Mouse (Mus musculus) lung, embryonic 15.5 days (tissue): ENCODE measurements around the gene Gm49358. TPM values are rescaled to one million over a fixed set of nuclear protein-coding genes. Genes with fewer than 3 reads are reported as not detected.

Experiments used
- ATAC-seq: fragments of 200-750 bp; cut with Nextera tagmentation; 2 replicates; pipeline ENCODE4 v1.8.0; 2017; ENCODE audit warnings: moderate number of reproducible peaks, borderline replicate concordance; ENCODE audit not compliant: low FRiP score, low TSS enrichment; ENCODE audit errors: extremely low read depth
- H3K27ac ChIP-seq: fragments of 300-500 bp; sonication (generic); 2 replicates; pipeline ENCODE4 v1.5.1; 2015; ENCODE audit warnings: moderate library complexity, mild to moderate bottlenecking, inconsistent platforms
- H3K27me3 ChIP-seq: fragments of 300-500 bp; sonication (generic); 2 replicates; pipeline ENCODE4 v1.6.1; 2015; ENCODE audit warnings: inconsistent platforms
- H3K36me3 ChIP-seq: fragments of 300-500 bp; sonication (generic); 2 replicates; pipeline ENCODE4 v1.6.1; 2015; ENCODE audit warnings: inconsistent platforms
- H3K4me1 ChIP-seq: fragments of 300-500 bp; sonication (generic); 2 replicates; pipeline ENCODE4 v1.6.1; 2015; ENCODE audit warnings: inconsistent platforms
- H3K4me2 ChIP-seq: fragments of 300-500 bp; sonication (generic); 2 replicates; pipeline ENCODE4 v1.6.1; 2015; ENCODE audit warnings: inconsistent platforms, mild to moderate bottlenecking, moderate library complexity
- H3K4me3 ChIP-seq: fragments of 300-500 bp; sonication (generic); 2 replicates; pipeline ENCODE4 v1.5.1; 2015; ENCODE audit warnings: mild to moderate bottlenecking, inconsistent platforms
- H3K9ac ChIP-seq: fragments of 300-500 bp; sonication (generic); 2 replicates; pipeline ENCODE4 v1.6.1; 2015; ENCODE audit warnings: inconsistent platforms
- H3K9me3 ChIP-seq: fragments of 300-500 bp; sonication (generic); 2 replicates; pipeline ENCODE4 v1.6.1; 2016; ENCODE audit warnings: inconsistent platforms
- WGBS: fragments of 180-500 bp; shearing (Covaris S2); methylation state at CpG from one replicate; pipeline ENCODE4 v1.1.7; 2015; 5-methylcytosine and 5-hydroxymethylcytosine counted together
- polyA plus RNA-seq: library from polyadenylated mRNA; unstranded; fragments of >200 nt; fragmentation: Nextera tagmentation; extraction: Ambion mirVana; gene quantifications from 2 replicates; pipeline ENCODE4 v1.2.1, GENCODE M21; 2015

The Gm49358 gene
- polyA plus RNA-seq, 1 experiment from 2014 or later, result not detected

DNA sequence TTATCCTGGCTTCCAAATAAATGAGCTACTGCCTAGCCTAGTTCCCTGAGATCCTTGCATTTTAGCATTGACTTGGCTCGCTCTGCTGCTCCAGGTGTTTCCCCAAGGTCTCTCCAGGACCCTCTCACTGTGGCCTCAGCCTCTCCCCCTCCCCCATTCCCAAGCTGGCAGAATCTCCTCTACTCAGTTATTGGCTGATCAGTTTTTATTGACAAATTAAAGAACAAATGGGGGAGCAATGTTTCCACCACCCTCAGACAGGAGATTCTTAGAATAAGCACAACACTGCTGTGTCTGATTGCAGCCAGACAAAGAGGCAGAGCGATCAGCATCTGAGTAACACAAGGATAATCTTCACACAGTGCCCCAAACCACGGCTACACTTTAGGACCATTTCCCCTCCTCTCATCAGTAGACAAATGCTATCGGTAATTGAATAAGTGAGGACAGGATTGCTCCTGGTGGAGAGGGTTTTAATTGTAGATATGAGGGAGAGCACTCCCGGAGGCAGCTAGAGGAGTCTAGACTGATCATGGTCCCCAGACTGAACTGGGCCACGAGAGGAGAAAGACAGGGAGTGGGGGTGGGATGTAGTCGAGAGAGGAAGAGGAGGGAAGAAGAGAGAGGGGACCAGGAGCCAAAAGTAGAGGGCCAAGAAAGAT is 1.9 kb upstream of the Gm49358 start:
- no peaks in the 10 kb centered on the region for H3K36me3 ChIP-seq
- no peaks in the 10 kb centered on the region for H3K9me3 ChIP-seq
- ATAC-seq, result no peak
- H3K4me1 ChIP-seq, result no peaks in the 10 kb centered on the region
- H3K4me2 ChIP-seq, result no peak overlapping the region
- no peak overlapping the region for H3K4me3 ChIP-seq
- no peaks in the 10 kb centered on the region for H3K27me3 ChIP-seq
- H3K27ac ChIP-seq, result no peak overlapping the region
- no peak overlapping the region for H3K9ac ChIP-seq
- 43% methylated on average over 7 of the region's 7 CpGs for WGBS

DNA sequence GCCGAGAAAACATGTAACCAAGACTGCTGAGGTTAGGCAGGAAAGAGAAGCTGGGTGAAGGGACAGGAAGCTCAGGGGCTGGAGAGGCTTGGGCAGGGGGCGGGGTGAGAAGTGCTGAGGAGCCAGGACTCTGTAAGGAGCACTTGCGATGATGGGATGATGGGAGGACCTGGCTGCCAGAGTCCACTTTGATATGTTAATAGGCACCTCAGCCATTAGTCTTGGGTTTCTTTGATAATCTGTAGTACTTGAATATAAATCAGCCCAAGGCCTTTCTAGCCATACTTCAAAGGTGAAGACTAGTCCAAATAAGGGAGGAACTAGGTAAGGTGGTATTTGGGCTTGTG is 1.4 kb upstream of the Gm49358 start:
- H3K9ac ChIP-seq, result no peak overlapping the region
- H3K4me2 ChIP-seq, result no peak overlapping the region
- H3K36me3 ChIP-seq, result no peaks in the 10 kb centered on the region
- H3K27ac ChIP-seq, result no peak overlapping the region
- no peak for ATAC-seq
- H3K27me3 ChIP-seq, result no peaks in the 10 kb centered on the region
- WGBS, result 60% methylated on average over 3 of the region's 3 CpGs
- no peak overlapping the region for H3K4me3 ChIP-seq
- H3K4me1 ChIP-seq, result no peaks in the 10 kb centered on the region
- H3K9me3 ChIP-seq, result no peaks in the 10 kb centered on the region

DNA sequence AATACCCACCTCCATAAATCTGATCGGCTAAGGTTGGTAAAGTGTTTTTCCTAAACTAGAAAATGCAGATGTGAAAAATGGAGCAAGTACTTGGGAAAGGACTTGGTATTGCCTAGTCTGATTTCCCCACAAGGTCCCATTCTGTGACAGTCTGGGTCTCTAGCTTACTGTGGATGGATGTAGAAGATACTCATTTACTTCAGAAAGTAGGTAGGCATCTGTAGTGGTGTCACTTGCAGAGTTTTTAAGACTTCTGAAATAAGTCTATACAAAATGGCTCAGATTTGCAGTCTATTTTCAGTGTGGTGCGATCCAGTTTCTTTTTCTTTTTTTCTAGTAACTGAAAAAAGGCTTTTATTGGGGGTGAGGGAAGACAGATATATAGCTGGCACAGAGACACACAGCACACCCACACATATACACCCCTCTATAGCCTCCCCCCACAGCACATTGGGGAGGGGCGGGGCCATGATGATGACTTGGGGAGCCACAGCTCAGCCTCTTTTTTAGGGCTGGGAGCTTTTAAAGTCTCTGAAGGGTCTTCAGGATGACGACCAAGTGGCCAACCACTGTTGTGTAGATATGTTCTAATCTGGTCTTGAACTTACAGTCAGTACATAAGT is 1.7 kb downstream of the Gm49358 start:
- no peak for ATAC-seq
- Histone ChIP-seq H3K36me3 (no peaks in the 10 kb centered on the region), H3K4me3 (no peak overlapping the region)

DNA sequence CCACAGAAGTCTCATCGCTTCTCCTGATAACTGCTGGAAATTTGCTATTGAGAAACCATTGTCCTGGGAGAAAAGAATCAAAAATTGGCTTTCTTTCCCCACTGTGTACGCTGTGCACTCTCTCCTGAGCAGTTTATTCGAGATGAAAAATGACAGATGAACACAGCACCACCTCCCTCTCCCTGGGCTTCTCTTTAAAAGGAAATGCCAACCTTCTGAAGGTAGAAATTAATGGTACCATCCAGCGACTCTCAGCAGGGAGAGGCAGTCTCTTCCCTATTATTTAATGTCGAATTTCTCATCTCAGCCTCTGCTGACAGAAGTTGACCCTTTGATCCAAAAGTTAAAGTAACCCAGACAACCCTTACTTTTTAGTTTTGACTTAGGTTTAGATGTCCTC is 5.4 kb downstream of the Gm49358 start:
- WGBS, result 51% methylated on average over 5 of the region's 5 CpGs
- no peaks in the 10 kb centered on the region for H3K4me1 ChIP-seq
- ATAC-seq, result no peak
- H3K9ac ChIP-seq, result no peak overlapping the region
- no peaks in the 10 kb centered on the region for H3K9me3 ChIP-seq
- H3K4me3 ChIP-seq, result no peak overlapping the region
- no peaks in the 10 kb centered on the region for H3K27me3 ChIP-seq
- H3K36me3 ChIP-seq, result no peaks in the 10 kb centered on the region
- H3K4me2 ChIP-seq, result no peak overlapping the region
- no peak overlapping the region for H3K27ac ChIP-seq

More for the DNA sequence above, 1.7 kb downstream of the Gm49358 start:
- Histone ChIP-seq H3K4me2 (no peak overlapping the region), H3K9me3 (no peaks in the 10 kb centered on the region), H3K27me3 (no peaks in the 10 kb centered on the region), H3K27ac (no peak overlapping the region), H3K4me1 (no peaks in the 10 kb centered on the region), H3K9ac (no peak overlapping the region)
- 72% methylated on average over 4 of the region's 4 CpGs for WGBS

DNA sequence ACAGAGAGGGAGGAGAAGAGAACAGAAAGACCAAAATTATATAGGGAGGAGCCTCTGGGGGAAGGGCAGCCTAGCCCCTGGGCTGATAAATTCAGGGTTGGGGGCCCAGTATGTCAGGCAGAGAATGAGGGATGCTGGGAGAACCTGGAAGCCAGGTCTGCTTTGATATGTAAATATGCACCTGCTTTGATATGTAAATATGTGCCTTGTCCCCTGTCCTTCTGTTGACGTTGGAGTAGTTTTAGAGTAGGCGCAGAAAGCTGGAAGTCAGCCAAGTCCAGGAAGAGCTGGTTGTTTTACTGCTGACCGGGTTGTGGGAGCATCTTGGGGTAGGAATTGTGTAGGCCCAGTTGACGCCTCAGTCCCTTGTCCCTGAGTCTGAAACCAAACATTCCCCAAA is 6.0 kb downstream of the Gm49358 start:
- 32% methylated on average over 4 of the region's 4 CpGs for WGBS
- no peak for ATAC-seq
- H3K36me3 ChIP-seq, result no peaks in the 10 kb centered on the region

DNA sequence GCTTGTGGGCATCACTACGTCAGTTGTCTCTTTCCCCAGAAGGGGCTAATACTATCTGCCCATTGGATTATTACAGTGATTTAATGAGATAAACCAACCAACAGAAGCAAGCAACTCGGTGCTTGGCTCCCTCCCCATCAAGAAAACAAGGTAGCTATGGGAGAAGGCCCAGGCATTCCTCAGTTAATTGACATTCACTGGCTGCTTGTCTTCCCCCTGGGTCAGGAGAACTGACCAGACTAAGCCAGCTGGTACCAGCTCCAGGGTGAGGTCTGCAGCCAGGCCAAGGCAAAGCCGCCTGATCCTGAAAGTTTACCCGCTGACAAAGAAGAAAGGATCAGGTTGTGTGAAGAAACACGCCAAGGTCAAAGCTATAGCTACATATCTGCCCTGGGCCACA is 7.9 kb downstream of the Gm49358 start:
- H3K4me2 ChIP-seq, result no peak overlapping the region
- H3K4me3 ChIP-seq, result no peak overlapping the region
- no peak overlapping the region for H3K27ac ChIP-seq
- no peak for ATAC-seq
- H3K27me3 ChIP-seq, result no peaks in the 10 kb centered on the region
- no peak overlapping the region for H3K9ac ChIP-seq
- H3K4me1 ChIP-seq, result no peaks in the 10 kb centered on the region
- H3K36me3 ChIP-seq, result no peaks in the 10 kb centered on the region
- WGBS, result 80% methylated on average over 5 of the region's 5 CpGs
- H3K9me3 ChIP-seq, result no peaks in the 10 kb centered on the region

More for the DNA sequence above, 6.0 kb downstream of the Gm49358 start:
- Histone ChIP-seq H3K27me3 (no peaks in the 10 kb centered on the region), H3K4me1 (no peaks in the 10 kb centered on the region), H3K9me3 (no peaks in the 10 kb centered on the region), H3K9ac (no peak overlapping the region), H3K4me2 (no peak overlapping the region), H3K4me3 (no peak overlapping the region), H3K27ac (no peak overlapping the region)

DNA sequence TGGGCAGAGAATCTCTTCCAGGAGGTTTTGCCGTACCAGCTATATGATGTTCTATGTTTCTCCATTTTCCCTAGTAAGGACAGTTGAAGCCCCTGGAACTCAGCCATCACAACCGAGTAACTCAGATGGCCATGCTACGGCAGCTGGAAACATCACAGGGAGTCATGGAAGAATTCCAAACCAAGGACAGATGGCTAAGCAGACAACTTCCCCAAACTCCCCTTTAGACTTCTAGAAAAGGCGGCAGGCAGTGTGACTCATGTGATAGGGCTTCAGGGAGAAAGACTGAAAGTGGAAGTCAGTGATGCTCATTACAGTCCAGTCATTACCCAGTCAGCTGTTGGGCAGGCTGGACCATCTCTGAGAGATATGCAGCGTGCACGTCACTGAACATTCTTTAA is 8.5 kb downstream of the Gm49358 start:
- 45% methylated on average over 6 of the region's 6 CpGs for WGBS

DNA sequence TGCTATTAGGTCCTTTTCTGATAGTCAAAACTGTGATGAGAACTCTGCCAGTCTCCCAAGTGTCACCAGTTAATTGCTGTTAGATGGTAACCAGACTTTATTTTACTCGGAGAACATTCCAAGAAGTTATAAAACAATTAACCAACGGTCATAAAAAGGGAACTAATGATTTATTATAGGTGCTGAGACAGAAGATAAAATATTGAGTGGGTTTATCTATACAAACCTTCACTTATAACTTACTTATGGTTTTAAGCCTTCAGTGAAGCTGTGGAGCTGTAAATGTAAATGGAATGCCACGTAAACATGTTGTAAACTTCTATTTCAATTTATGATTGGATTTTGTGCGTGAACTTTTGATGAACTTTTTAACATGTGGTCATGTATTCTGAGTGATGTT is 9.6 kb downstream of the Gm49358 start:
- H3K36me3 ChIP-seq, result no peaks in the 10 kb centered on the region
- H3K27ac ChIP-seq, result no peak overlapping the region
- no peaks in the 10 kb centered on the region for H3K9me3 ChIP-seq
- H3K9ac ChIP-seq, result no peak overlapping the region
- H3K4me1 ChIP-seq, result peaks cover 9% of the 10 kb centered on the region
- no peak overlapping the region for H3K4me2 ChIP-seq
- H3K4me3 ChIP-seq, result no peak overlapping the region
- WGBS, result 46% methylated on average over 4 of the region's 4 CpGs
- no peak for ATAC-seq
- no peaks in the 10 kb centered on the region for H3K27me3 ChIP-seq

More for the DNA sequence above, 8.5 kb downstream of the Gm49358 start:
- H3K9me3 ChIP-seq, result no peaks in the 10 kb centered on the region
- no peak overlapping the region for H3K27ac ChIP-seq
- ATAC-seq, result no peak
- no peak overlapping the region for H3K4me3 ChIP-seq
- H3K36me3 ChIP-seq, result no peaks in the 10 kb centered on the region
- H3K4me1 ChIP-seq, result no peaks in the 10 kb centered on the region
- H3K9ac ChIP-seq, result no peak overlapping the region
- H3K4me2 ChIP-seq, result no peak overlapping the region
- H3K27me3 ChIP-seq, result no peaks in the 10 kb centered on the region

DNA sequence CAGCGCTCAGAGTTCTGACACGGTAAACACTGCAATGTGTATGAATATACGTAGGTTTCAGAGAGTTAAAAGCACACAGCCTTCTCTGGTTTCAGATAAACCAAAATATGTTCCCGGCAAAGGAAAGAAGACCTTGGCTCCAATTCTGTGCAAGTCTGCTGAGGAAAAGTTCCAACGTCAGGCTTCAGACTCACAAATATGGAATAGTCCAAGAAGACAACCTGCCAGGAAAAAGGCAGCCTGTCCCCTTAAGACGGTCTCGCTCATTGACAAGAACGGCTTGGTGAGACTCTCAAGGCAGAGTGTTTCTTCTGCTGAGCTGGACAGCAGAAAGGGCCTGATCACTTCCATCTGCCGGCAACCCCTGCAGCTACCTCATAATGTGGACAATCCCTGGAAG is 12.5 kb downstream of the Gm49358 start:
- no peak overlapping the region for H3K4me2 ChIP-seq
- H3K36me3 ChIP-seq, result no peaks in the 10 kb centered on the region
- WGBS, result 64% methylated on average over 9 of the region's 9 CpGs
- H3K9me3 ChIP-seq, result no peaks in the 10 kb centered on the region
- ATAC-seq, result no peak
- no peaks in the 10 kb centered on the region for H3K27me3 ChIP-seq
- no peak overlapping the region for H3K9ac ChIP-seq
- H3K4me3 ChIP-seq, result no peak overlapping the region
- H3K27ac ChIP-seq, result no peak overlapping the region
- peaks cover 19% of the 10 kb centered on the region for H3K4me1 ChIP-seq

DNA sequence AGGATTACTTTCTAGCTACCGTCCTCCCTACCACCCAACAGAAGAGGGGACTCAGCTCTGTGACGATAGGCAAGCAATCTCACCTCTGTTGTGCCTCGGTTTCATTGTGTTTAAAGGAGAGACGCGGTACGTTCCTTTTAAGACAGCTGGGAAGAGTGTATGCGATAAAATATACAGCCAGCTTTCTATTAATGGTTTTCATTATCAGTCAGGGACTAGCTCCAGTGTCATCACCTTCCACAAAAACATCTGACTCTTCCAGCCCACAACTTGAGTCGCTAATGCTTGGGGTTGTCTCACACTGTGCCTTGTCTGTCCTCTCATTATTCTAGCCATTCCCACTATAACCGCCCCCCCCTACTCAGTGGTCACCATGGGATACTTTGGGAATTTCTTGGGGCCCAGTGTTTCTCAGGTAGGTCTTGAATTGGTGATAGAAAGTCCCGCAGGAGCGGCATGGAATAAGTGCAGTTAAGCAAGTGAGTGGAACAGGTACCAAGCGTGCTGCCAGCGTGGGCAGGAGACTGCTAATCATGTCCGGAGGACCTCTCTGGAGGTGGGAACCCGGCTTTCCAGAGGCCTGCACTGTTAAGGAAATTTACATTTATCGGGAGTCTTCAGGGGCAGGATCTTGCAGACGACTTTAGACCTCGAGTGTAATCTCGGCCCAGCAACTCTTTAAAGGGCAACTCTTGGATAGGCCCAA is 14.0 kb downstream of the Gm49358 start:
- Histone ChIP-seq H3K4me3 (peak overlapping the region; percentile 61), H3K4me2 (peak overlapping the region; percentile 96), H3K27ac (peak overlapping the region; percentile 58), H3K9ac (peak overlapping the region; percentile 49), H3K36me3 (no peaks in the 10 kb centered on the region), H3K4me1 (peaks cover 25% of the 10 kb centered on the region), H3K9me3 (no peaks in the 10 kb centered on the region), H3K27me3 (no peaks in the 10 kb centered on the region)
- ATAC-seq, result no peak
- WGBS, result 48% methylated on average over 19 of the region's 19 CpGs

DNA sequence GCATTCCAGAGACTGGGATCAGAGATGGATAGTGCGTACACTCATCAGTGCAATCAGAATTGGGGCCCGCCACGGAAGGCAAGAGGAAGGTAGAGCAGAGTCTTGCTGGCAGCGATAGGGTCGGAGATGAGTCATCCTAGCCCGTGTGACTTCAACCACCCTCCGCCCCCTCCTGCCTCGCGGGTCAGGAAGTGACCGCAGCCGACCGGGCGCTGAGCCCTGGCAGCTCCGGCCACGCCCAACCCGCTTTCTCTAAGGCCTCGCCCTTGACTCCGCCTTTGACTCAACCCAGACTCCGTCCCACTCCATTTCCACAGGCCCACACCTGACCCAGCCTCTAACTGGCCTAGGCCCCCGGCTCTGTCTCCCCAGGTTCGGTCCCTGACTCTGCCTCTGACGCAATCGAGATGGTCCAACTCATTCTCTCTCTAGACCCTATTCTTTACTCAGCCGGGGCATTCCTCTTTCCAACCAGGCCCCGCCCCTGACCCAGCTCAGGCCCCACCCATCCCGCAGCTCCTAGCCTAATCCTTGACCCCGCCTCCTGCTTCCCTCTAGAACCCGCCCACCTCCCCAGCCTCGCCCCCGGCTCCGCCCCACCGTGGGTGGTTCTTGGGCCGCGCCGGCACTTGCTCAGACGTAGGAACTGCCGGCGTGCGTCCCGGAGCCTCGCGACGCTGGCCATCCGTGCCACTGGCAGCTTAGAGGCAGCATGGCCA is 14.8 kb downstream of the Gm49358 start, which contains the start of gene Nt5dc3:
Nt5dc3 (plus strand) TSS at position 608 of the 719 bp plus-strand sequence.
- ATAC-seq, result peak; percentile 97
- H3K4me1 ChIP-seq, result peaks cover 25% of the 10 kb centered on the region
- H3K27me3 ChIP-seq, result no peaks in the 10 kb centered on the region
- H3K9ac ChIP-seq, result peak within 1 kb of the TSS; percentile 66
- peak within 1 kb of the TSS; percentile 61 for H3K4me3 ChIP-seq
- WGBS, result under 1% methylated on average over 44 of the region's 44 CpGs
- no peaks in the 10 kb centered on the region for H3K9me3 ChIP-seq
- peak within 1 kb of the TSS; percentile 58 for H3K27ac ChIP-seq
- H3K36me3 ChIP-seq, result no peaks in the 10 kb centered on the region
- peak within 1 kb of the TSS; percentile 96 for H3K4me2 ChIP-seq
